Mouse (Mus musculus): ENCODE measurements around the gene Vmn1r90.
"Not testable (repeated sequence)": the region's sequence is repeated elsewhere in the genome, so short reads cannot be mapped to it uniquely, and the experiment has no call there.

GRCm38 (mm10) chr7:14593009-14593408, 29.7 kb upstream of the Vmn1r90 start:
- TF ChIP-seq POLR2A (IDR thresholded peaks at IDR 0.05; ENCODE audit: low read depth, low read length) = not testable (repeated sequence)
- TF ChIP-seq CTCF (conservative IDR thresholded peaks at IDR 0.05; ENCODE audit: insufficient read depth, insufficient read length, low read depth, low read length) = peak; percentile 45
